Mouse (Mus musculus) hindbrain, embryonic 13.5 days (tissue): ENCODE results near the gene Snap91. TPM values are rescaled to one million over a fixed set of nuclear protein-coding genes. Genes with fewer than 3 reads are reported as not detected.

Source experiments
- ATAC-seq: fragments of 200-750 bp; cut with Nextera tagmentation; 2 replicates; pipeline ENCODE4 v1.8.0; 2017; ENCODE audit warnings: moderate TSS enrichment; ENCODE audit not compliant: low FRiP score
- H3K27ac ChIP-seq: fragments of 300-500 bp; sonication (generic); 2 replicates; pipeline ENCODE4 v1.5.1; 2015; ENCODE audit warnings: inconsistent platforms, mild to moderate bottlenecking, moderate library complexity
- H3K27me3 ChIP-seq: fragments of 300-500 bp; sonication (generic); 2 replicates; pipeline ENCODE4 v1.6.1; 2015; ENCODE audit warnings: mild to moderate bottlenecking, inconsistent platforms
- H3K36me3 ChIP-seq: fragments of 300-500 bp; sonication (generic); 2 replicates; pipeline ENCODE4 v1.6.1; 2015; ENCODE audit warnings: mild to moderate bottlenecking, inconsistent platforms
- H3K4me1 ChIP-seq: fragments of 300-500 bp; sonication (generic); replicated peaks from 2 replicates; pipeline ENCODE4 v1.6.1; 2015; ENCODE audit warnings: inconsistent platforms
- H3K4me2 ChIP-seq: fragments of 300-500 bp; sonication (generic); 2 replicates; pipeline ENCODE4 v1.6.1; 2015; ENCODE audit warnings: inconsistent platforms, mild to moderate bottlenecking, moderate library complexity
- H3K4me3 ChIP-seq: fragments of 300-500 bp; sonication (generic); 2 replicates; pipeline ENCODE4 v1.5.1; 2015; ENCODE audit warnings: mild to moderate bottlenecking, inconsistent platforms
- H3K9ac ChIP-seq: fragments of 300-500 bp; sonication (generic); 2 replicates; pipeline ENCODE4 v1.6.1; 2015; ENCODE audit warnings: mild to moderate bottlenecking, inconsistent platforms
- H3K9me3 ChIP-seq: fragments of 300-500 bp; sonication (generic); 2 replicates; pipeline ENCODE4 v1.6.1; 2016; ENCODE audit warnings: inconsistent platforms
- WGBS: fragments of 180-500 bp; shearing (Covaris S2); methylation state at CpG from one replicate; pipeline ENCODE4 v1.1.7; 2015; 5-methylcytosine and 5-hydroxymethylcytosine counted together
- polyA plus RNA-seq: library from polyadenylated mRNA; unstranded; fragments of >200 nt; fragmentation: Nextera tagmentation; extraction: Ambion mirVana; gene quantifications from 2 replicates; pipeline ENCODE4 v1.2.1, GENCODE M21; 2015

Snap91 gene
- 100 and 102 TPM in 2 replicates for polyA plus RNA-seq

GRCm38 (mm10) chr9:86880113-86880972 is at the start of gene Snap91:
TSS of gene Snap91 (minus strand) at chr9:86880654.
- Histone ChIP-seq H3K9ac (peak within 1 kb of the TSS; percentile 94), H3K27ac (peak within 1 kb of the TSS; percentile 98), H3K4me1 (peaks cover 24% of the 10 kb centered on the region), H3K36me3 (no peaks in the 10 kb centered on the region), H3K9me3 (no peaks in the 10 kb centered on the region), H3K27me3 (no peaks in the 10 kb centered on the region; the same call in 1 of the 2 replicates), H3K4me2 (peak within 1 kb of the TSS; percentile 77), H3K4me3 (peak within 1 kb of the TSS; percentile 85)
- ATAC-seq, result peak; percentile 96
- under 1% methylated on average over 92 of the region's 104 CpGs for WGBS

DNA sequence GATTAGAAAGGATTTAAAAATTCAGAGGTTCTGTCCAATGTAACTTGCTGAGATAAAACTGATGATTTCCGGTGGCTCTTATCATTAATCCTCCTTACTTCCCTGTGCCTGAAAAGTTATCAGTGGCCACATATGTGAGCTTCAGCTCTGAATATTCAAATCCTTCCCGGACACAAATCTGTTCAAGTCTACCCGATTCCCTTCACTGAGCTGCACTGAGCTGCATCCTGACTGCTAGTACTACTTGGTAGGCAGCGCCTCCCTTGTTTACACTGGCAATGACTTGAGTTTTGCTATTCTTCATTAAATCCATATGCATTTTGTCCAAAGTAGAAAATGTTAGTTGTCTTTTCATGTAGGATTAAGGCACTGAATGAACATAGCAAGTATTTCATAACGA is 46.1 kb upstream of the Snap91 start:
- H3K27ac ChIP-seq, result no peak overlapping the region
- H3K9ac ChIP-seq, result no peak overlapping the region
- no peaks in the 10 kb centered on the region for H3K9me3 ChIP-seq
- H3K4me1 ChIP-seq, result 0 out of 2 replicates have a peak, but pooled peaks cover 3% of the 10 kb centered on the region
- H3K36me3 ChIP-seq, result no peaks in the 10 kb centered on the region
- no peak for ATAC-seq
- H3K4me3 ChIP-seq, result no peak overlapping the region
- H3K4me2 ChIP-seq, result no peak overlapping the region
- 83% methylated on average over 5 of the region's 5 CpGs for WGBS
- H3K27me3 ChIP-seq, result no peaks in the 10 kb centered on the region

DNA sequence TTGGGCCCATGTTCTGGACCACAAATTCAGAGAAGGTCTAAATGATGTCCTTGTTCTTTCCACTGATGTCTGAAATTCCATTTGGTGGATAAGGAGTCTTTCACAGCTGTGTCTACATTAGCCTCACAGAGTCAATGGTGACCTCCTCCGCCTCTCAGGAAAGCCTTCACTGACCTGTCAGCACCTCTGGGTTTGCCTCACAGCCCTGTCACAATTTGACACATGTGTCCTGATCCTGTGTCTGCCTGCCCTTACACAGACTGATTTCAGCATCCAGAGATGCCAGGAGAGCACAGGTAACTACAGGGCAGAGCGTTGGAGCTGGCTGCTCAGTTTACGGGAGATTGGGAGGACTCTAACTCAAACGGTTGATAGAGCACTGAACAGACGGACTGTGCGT is 45.2 kb upstream of the Snap91 start:
- Histone ChIP-seq H3K4me3 (no peak overlapping the region), H3K9ac (no peak overlapping the region), H3K4me2 (no peak overlapping the region), H3K27ac (no peak overlapping the region), H3K36me3 (no peaks in the 10 kb centered on the region), H3K9me3 (no peaks in the 10 kb centered on the region), H3K4me1 (0 out of 2 replicates have a peak, but pooled peaks cover 3% of the 10 kb centered on the region), H3K27me3 (no peaks in the 10 kb centered on the region)
- WGBS, result 86% methylated on average over 6 of the region's 6 CpGs
- no peak for ATAC-seq

DNA sequence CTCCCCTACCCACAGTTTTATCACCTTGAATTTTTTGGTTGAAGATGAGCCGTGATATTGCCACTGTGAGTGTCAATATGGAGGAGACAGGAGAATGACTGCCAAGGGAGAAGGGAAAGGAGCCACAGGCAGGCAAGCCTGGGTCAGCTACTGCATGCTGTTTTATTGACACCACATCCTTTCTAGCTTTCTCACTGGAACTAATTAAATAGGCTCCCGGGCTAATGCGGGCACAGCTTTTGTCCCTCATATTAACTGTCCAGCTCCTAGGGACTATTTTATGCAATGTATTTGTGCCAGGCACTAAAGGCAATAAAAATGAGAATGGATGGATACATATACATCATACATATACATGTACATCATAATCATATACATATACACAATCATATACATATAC is 42.0 kb upstream of the Snap91 start:
- no peaks in the 10 kb centered on the region for H3K36me3 ChIP-seq
- ATAC-seq, result no peak
- H3K27me3 ChIP-seq, result no peaks in the 10 kb centered on the region
- no peak overlapping the region for H3K9ac ChIP-seq
- no peaks in the 10 kb centered on the region for H3K9me3 ChIP-seq
- no peak overlapping the region for H3K4me2 ChIP-seq
- 51% methylated on average over 3 of the region's 3 CpGs for WGBS
- 0 out of 2 replicates have a peak, but pooled peaks cover 3% of the 10 kb centered on the region for H3K4me1 ChIP-seq
- H3K27ac ChIP-seq, result no peak overlapping the region
- H3K4me3 ChIP-seq, result no peak overlapping the region

DNA sequence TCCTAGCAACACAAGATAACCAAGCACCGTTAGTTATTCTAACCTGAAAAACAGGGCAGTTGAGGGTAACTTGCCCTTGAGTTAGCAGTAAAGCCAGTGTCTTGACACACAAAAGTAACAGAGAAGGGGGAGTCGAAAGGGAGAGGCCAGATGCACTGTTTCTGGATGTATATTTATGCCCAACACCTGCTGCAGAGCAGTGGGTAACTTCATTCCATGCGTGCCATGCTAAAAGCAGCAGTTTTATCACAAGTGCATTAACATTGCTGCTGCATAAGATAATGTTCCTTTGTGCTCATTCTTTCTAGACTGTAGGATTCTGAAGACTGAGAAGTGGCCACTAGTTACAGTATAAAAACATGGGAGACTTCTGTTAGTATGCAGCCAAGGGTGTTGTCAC is 36.1 kb upstream of the Snap91 start:
- Histone ChIP-seq H3K4me3 (no peak overlapping the region), H3K27me3 (no peaks in the 10 kb centered on the region), H3K4me1 (no peaks in the 10 kb centered on the region), H3K9ac (no peak overlapping the region), H3K27ac (no peak overlapping the region), H3K4me2 (no peak overlapping the region), H3K9me3 (no peaks in the 10 kb centered on the region), H3K36me3 (no peaks in the 10 kb centered on the region)
- 83% methylated on average over 3 of the region's 3 CpGs for WGBS
- ATAC-seq, result no peak

DNA sequence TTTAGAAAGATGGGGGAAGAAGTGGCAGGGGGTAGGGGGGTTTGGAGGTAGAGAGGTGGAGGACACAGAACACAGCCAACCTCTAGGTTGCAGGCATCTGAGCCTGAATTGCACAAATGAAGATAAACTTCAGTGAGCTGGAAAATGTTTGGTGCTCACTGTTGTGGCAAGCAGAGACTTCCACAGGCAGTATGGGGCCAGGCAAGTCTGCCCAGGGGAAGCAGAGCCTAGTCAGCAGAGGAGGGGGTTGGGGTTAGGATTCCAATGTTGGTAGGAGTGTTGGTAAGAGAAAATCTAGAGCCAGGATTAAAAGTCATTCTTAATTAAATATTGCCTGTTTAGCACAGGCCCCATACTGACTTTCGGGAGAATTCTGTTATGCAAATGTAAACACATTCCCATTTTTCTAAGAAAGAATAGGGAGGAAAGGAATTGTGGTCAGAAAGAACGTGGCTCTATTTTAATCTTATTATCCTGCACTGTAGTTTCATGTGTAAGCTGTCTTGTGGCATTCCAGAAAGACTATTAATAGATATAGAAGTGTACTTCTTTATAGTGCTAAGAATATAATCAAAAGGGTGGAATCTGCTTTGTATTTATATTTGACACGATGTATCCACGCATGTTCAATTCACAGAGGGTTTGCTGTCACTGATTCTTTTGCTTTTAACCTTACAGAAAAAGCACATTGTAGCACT is 19.2 kb upstream of the Snap91 start:
- Histone ChIP-seq H3K9ac (no peak overlapping the region), H3K27ac (no peak overlapping the region), H3K4me2 (no peak overlapping the region), H3K4me3 (no peak overlapping the region), H3K9me3 (no peaks in the 10 kb centered on the region), H3K27me3 (no peaks in the 10 kb centered on the region), H3K36me3 (no peaks in the 10 kb centered on the region), H3K4me1 (no peaks in the 10 kb centered on the region)
- ATAC-seq, result no peak
- WGBS, result 67% methylated on average over 4 of the region's 4 CpGs

DNA sequence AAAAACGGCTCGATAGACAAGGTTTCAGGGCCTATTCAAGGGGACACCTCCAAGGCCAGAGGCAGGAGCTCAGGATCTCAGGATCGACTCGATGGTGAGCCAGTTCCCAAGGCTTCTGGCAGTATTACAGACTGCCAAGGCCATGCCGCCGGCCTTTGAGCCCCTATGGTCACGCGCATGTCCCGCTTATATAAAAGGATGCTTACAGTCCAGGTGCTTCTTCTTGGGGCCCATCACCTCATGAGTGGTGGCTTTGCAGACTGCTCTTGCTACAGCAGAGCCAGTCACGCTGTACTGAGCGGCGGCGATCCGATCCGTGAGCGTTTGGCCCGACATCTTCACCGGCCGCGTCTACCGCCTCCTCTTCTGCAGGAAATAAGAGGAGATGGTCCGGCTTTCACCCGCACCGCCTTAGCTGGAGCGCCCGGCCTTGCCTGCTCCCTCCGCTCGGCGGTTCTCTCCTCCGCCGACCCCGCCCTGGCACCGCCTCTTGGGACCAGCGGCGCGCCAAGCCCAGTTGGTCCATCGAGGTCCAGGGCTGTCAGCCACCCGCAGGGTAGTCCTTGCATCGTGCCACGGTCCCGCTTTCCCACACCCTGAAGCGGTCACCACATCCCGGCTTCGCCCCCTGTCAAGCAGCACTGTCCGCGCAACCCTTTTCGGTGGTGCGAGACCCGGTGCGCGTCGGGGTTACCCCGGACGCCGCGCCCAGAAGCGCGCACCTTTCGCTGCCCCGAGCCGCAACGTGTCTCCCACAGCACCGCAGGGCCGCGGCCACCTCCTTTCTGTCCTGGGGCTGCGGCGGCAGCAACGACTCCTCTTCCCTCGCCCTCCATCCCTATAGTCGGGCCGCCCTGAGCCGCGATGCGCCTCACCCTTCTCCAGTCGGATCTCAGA is 990 bp downstream of the Snap91 start:
- Histone ChIP-seq H3K27me3 (no peaks in the 10 kb centered on the region; the same call in 1 of the 2 replicates), H3K4me3 (peak overlapping the region; percentile 85), H3K4me2 (peak overlapping the region; percentile 77), H3K9ac (peak overlapping the region; percentile 94), H3K9me3 (no peaks in the 10 kb centered on the region), H3K27ac (peak overlapping the region; percentile 98), H3K36me3 (no peaks in the 10 kb centered on the region), H3K4me1 (peaks cover 24% of the 10 kb centered on the region)
- whole genome bisulfite sequencing, result under 1% methylated on average over 74 of the region's 75 CpGs
- ATAC-seq, result peak; percentile 40

DNA sequence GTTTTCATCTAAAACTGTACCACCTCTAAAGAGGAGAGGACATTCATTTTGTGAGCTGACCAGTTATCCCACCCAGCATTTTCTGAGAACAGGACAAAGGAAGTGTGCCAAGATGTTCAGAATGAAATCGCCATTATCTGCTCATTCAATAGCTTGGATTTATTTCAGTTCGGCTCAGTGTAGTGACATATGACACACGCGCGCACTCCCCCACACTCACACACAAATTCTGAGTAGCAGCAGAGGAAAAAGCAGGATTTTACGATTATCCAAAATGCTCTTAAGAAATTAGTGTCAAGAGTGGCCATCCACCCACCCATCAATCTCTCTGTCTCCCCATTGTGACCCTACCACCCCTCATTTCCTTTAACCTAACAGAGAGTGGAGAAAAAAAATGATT is 1.7 kb downstream of the Snap91 start:
- Histone ChIP-seq H3K9me3 (no peaks in the 10 kb centered on the region), H3K9ac (peak overlapping the region; percentile 94), H3K27ac (peak overlapping the region; percentile 98), H3K27me3 (no peaks in the 10 kb centered on the region; the same call in 1 of the 2 replicates), H3K4me3 (peak overlapping the region; percentile 85), H3K36me3 (no peaks in the 10 kb centered on the region), H3K4me1 (peaks cover 24% of the 10 kb centered on the region), H3K4me2 (peak overlapping the region; percentile 77)
- no peak for ATAC-seq
- 50% methylated on average over 6 of the region's 6 CpGs for WGBS

GRCm38 (mm10) chr9:86873681-86874080 is 6.8 kb downstream of the Snap91 start:
- Histone ChIP-seq H3K9me3 (no peaks in the 10 kb centered on the region), H3K4me1 (peaks cover 25% of the 10 kb centered on the region), H3K27ac (no peak overlapping the region), H3K27me3 (no peaks in the 10 kb centered on the region; the same call in 1 of the 2 replicates), H3K4me3 (no peak overlapping the region), H3K36me3 (peaks cover 8% of the 10 kb centered on the region), H3K4me2 (no peak overlapping the region), H3K9ac (no peak overlapping the region)
- no peak for ATAC-seq
- 89% methylated on average over 4 of the region's 4 CpGs for WGBS

- Histone ChIP-seq H3K27me3 (no peaks in the 10 kb centered on the region), H3K9ac (no peak overlapping the region), H3K4me1 (peaks cover 6% of the 10 kb centered on the region; the same call in 1 of the 2 replicates), H3K9me3 (no peaks in the 10 kb centered on the region), H3K27ac (no peak overlapping the region; the same call in 1 of the 2 replicates), H3K4me2 (no peak overlapping the region), H3K4me3 (no peak overlapping the region), H3K36me3 (peaks cover 8% of the 10 kb centered on the region)
- peak; percentile 72 for ATAC-seq
- 57% methylated on average over 11 of the region's 11 CpGs for WGBS
These were observed 10.7 kb downstream of the Snap91 start for GRCm38 (mm10) chr9:86869586-86870338.

DNA sequence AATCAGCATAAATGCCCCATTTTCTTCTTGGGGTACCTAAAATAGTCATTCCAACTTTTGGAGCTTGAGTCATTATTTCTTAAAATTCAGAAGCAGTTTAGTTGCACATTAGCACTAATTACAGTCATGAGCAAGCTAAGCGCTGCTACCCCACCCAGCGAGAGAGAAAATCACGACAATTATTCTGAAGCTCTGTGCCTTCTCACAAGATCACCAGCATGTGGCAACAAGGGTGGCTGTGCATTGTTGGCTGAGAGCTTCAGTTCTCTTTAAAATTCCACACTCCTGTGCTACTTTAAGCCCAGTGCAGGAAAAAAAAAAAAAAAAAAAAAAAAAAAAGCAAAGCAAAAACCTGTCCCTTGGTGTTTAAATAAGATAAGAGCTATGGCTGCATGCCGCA is 22.4 kb downstream of the Snap91 start:
- no peaks in the 10 kb centered on the region; the same call in 1 of the 2 replicates for H3K4me1 ChIP-seq
- no peaks in the 10 kb centered on the region for H3K9me3 ChIP-seq
- no peak for ATAC-seq
- no peak overlapping the region for H3K27ac ChIP-seq
- H3K4me3 ChIP-seq, result no peak overlapping the region
- H3K36me3 ChIP-seq, result 0 out of 2 replicates have a peak, but pooled peaks cover 5% of the 10 kb centered on the region
- H3K27me3 ChIP-seq, result no peaks in the 10 kb centered on the region
- H3K9ac ChIP-seq, result no peak overlapping the region
- H3K4me2 ChIP-seq, result no peak overlapping the region
- WGBS, result 91% methylated on average over 4 of the region's 4 CpGs
